Mouse (Mus musculus): ENCODE measurements around the gene Wdr11. TPM values are rescaled to one million over a fixed set of nuclear protein-coding genes. Genes with fewer than 3 reads are reported as not detected.

The Wdr11 gene
- polyA plus RNA-seq, 1 experiment: 26.8 TPM

DNA sequence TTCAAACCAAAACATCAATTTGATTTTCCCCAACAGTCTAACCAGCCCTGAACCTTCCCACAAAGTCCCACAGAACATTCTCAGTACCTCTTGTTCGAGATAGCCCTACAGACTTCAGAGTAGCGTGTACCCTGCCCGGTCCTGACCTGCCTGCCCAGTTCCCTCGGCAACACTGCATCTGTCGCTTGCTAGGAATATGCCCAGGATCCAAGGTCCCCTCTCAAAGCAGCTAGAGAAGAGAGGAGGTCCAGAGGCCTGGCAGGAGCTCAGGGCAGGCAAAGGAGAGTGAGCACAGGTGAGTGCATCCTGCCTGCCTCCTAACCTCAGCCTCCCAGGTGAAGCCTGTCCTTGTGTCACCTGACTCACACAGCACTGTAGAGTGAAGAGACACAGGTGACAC lies 47.3 kb downstream of the Wdr11 start:
- TF ChIP-seq POLR2A (IDR thresholded peaks at IDR 0.05; ENCODE audit: low read depth, low read length) (no peak), CTCF (conservative IDR thresholded peaks at IDR 0.05; ENCODE audit: insufficient read depth, insufficient read length, low read depth, low read length) (no peak)
- Histone ChIP-seq H3K27me3 (replicated peaks; ENCODE audit: control insufficient read depth, insufficient read depth, low read length) (no peaks in the 10 kb centered on the region), H3K4me3 (ENCODE audit: insufficient read depth, low read depth, low read length) (no peak overlapping the region), H3K36me3 (ENCODE audit: control insufficient read depth, insufficient read depth, low read length) (no peaks in the 10 kb centered on the region; the same call in 1 of the 2 replicates), H3K4me1 (ENCODE audit: control insufficient read depth, insufficient read depth, low read length) (peaks cover 18% of the 10 kb centered on the region; the same call in 1 of the 2 replicates), H3K27ac (ENCODE audit: insufficient read depth, low read depth, low read length) (no peak overlapping the region)
- WGBS: 59% methylated on average over 5 of the region's 5 CpGs
- peak; percentile 64 for DNase-seq

GRCm38 (mm10) chr7:129639833-129640232 lies 48.2 kb downstream of the Wdr11 start:
- DNase-seq: peak; percentile 58
- H3K27me3 ChIP-seq (replicated peaks; ENCODE audit: control insufficient read depth, insufficient read depth, low read length): no peaks in the 10 kb centered on the region
- no peak overlapping the region for H3K27ac ChIP-seq (ENCODE audit: insufficient read depth, low read depth, low read length)
- 68% methylated on average over 6 of the region's 6 CpGs for WGBS
- no peak overlapping the region for H3K4me3 ChIP-seq (ENCODE audit: insufficient read depth, low read depth, low read length)
- peaks cover 18% of the 10 kb centered on the region; the same call in 1 of the 2 replicates for H3K4me1 ChIP-seq (ENCODE audit: control insufficient read depth, insufficient read depth, low read length)
- H3K36me3 ChIP-seq (ENCODE audit: control insufficient read depth, insufficient read depth, low read length): no peaks in the 10 kb centered on the region
- no peak for TF ChIP-seq CTCF (conservative IDR thresholded peaks at IDR 0.05; ENCODE audit: insufficient read depth, insufficient read length, low read depth, low read length)
- TF ChIP-seq POLR2A (IDR thresholded peaks at IDR 0.05; ENCODE audit: low read depth, low read length): no peak

DNA sequence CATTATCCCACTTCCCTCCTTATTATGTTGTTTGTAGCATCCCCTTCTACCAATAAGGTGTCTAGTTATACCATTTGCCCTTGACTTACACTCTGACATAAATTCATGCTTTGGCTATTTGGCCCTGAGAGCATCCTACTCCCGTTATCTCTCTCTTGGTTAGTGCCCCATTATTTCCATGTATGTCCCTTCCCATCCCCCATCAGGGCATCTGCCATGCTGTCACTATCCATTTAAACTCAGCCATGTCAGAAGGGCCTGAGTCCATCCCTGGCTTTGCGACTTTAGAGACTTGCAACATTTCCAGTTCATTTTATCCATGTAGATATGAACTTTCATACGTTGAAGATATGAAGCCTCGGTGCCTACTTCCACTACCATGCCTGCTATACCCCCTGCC lies 51.6 kb downstream of the Wdr11 start:
- TF ChIP-seq POLR2A (IDR thresholded peaks at IDR 0.05; ENCODE audit: low read depth, low read length): no peak
- H3K4me1 ChIP-seq (ENCODE audit: control insufficient read depth, insufficient read depth, low read length): peaks cover 9% of the 10 kb centered on the region; the same call in 1 of the 2 replicates
- 92% methylated on average over 4 of the region's 4 CpGs for whole genome bisulfite sequencing
- no peaks in the 10 kb centered on the region for H3K27me3 ChIP-seq (replicated peaks; ENCODE audit: control insufficient read depth, insufficient read depth, low read length)
- H3K36me3 ChIP-seq (ENCODE audit: control insufficient read depth, insufficient read depth, low read length): no peaks in the 10 kb centered on the region
- H3K27ac ChIP-seq (ENCODE audit: insufficient read depth, low read depth, low read length): no peak overlapping the region
- DNase-seq: no peak
- no peak overlapping the region for H3K4me3 ChIP-seq (ENCODE audit: insufficient read depth, low read depth, low read length)

GRCm38 (mm10) chr7:129647798-129648197 lies 56.1 kb downstream of the Wdr11 start:
- no peak for DNase-seq
- H3K4me3 ChIP-seq (ENCODE audit: insufficient read depth, low read depth, low read length): no peak overlapping the region
- no peaks in the 10 kb centered on the region for H3K27me3 ChIP-seq (replicated peaks; ENCODE audit: control insufficient read depth, insufficient read depth, low read length)
- H3K27ac ChIP-seq (ENCODE audit: insufficient read depth, low read depth, low read length): no peak overlapping the region
- 81% methylated on average over 7 of the region's 7 CpGs for WGBS
- TF ChIP-seq CTCF (conservative IDR thresholded peaks at IDR 0.05; ENCODE audit: insufficient read depth, insufficient read length, low read depth, low read length) (no peak), POLR2A (IDR thresholded peaks at IDR 0.05; ENCODE audit: low read depth, low read length) (no peak)
- no peaks in the 10 kb centered on the region for H3K4me1 ChIP-seq (ENCODE audit: control insufficient read depth, insufficient read depth, low read length)
- H3K36me3 ChIP-seq (ENCODE audit: control insufficient read depth, insufficient read depth, low read length): no peaks in the 10 kb centered on the region

- TF ChIP-seq POLR2A (IDR thresholded peaks at IDR 0.05; ENCODE audit: low read depth, low read length) (no peak), CTCF (conservative IDR thresholded peaks at IDR 0.05; ENCODE audit: insufficient read depth, insufficient read length, low read depth, low read length) (peak; percentile 96)
- no peaks in the 10 kb centered on the region for H3K4me1 ChIP-seq (ENCODE audit: control insufficient read depth, insufficient read depth, low read length)
- no peaks in the 10 kb centered on the region for H3K27me3 ChIP-seq (replicated peaks; ENCODE audit: control insufficient read depth, insufficient read depth, low read length)
- H3K36me3 ChIP-seq (ENCODE audit: control insufficient read depth, insufficient read depth, low read length): no peaks in the 10 kb centered on the region
- peak; percentile 84 for DNase-seq
- H3K27ac ChIP-seq (ENCODE audit: insufficient read depth, low read depth, low read length): no peak overlapping the region
- 4% methylated on average over 6 of the region's 6 CpGs for WGBS
- H3K4me3 ChIP-seq (ENCODE audit: insufficient read depth, low read depth, low read length): no peak overlapping the region
Observed at GRCm38 (mm10) chr7:129648938-129649337, 57.3 kb downstream of the Wdr11 start.

DNA sequence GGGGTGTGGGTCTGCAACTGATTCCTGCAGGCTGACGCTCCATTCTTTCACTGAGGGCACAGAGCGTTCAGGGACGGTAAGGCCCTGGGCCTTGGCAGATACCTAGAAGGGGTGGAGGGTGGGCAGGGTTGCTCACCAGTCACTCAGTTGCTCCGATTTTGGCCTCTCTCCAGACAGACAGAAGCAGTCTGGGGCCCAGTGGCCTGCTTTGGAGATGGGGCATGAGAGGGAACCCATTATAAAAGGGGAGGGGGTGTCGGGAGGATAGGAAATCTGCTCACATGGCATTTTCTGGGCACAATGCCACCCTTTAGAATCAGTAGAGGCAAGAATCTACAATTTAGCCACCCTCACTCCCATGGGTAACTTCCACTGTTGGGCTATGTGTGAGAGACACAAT lies 59.1 kb downstream of the Wdr11 start:
- DNase-seq: no peak
- no peaks in the 10 kb centered on the region for H3K36me3 ChIP-seq (ENCODE audit: control insufficient read depth, insufficient read depth, low read length)
- no peaks in the 10 kb centered on the region for H3K27me3 ChIP-seq (replicated peaks; ENCODE audit: control insufficient read depth, insufficient read depth, low read length)
- no peak overlapping the region for H3K27ac ChIP-seq (ENCODE audit: insufficient read depth, low read depth, low read length)
- TF ChIP-seq POLR2A (IDR thresholded peaks at IDR 0.05; ENCODE audit: low read depth, low read length): no peak
- no peak for TF ChIP-seq CTCF (conservative IDR thresholded peaks at IDR 0.05; ENCODE audit: insufficient read depth, insufficient read length, low read depth, low read length)
- H3K4me1 ChIP-seq (ENCODE audit: control insufficient read depth, insufficient read depth, low read length): no peaks in the 10 kb centered on the region
- no peak overlapping the region for H3K4me3 ChIP-seq (ENCODE audit: insufficient read depth, low read depth, low read length)
- 86% methylated on average over 5 of the region's 5 CpGs for WGBS

- Histone ChIP-seq H3K4me3 (ENCODE audit: insufficient read depth, low read depth, low read length) (no peak overlapping the region), H3K27me3 (replicated peaks; ENCODE audit: control insufficient read depth, insufficient read depth, low read length) (no peaks in the 10 kb centered on the region), H3K4me1 (ENCODE audit: control insufficient read depth, insufficient read depth, low read length) (no peaks in the 10 kb centered on the region), H3K36me3 (ENCODE audit: control insufficient read depth, insufficient read depth, low read length) (no peaks in the 10 kb centered on the region), H3K27ac (ENCODE audit: insufficient read depth, low read depth, low read length) (no peak overlapping the region)
- TF ChIP-seq CTCF (conservative IDR thresholded peaks at IDR 0.05; ENCODE audit: insufficient read depth, insufficient read length, low read depth, low read length): no peak
- no peak for TF ChIP-seq POLR2A (IDR thresholded peaks at IDR 0.05; ENCODE audit: low read depth, low read length)
- WGBS: 69% methylated on average over 7 of the region's 7 CpGs
- no peak for DNase-seq
Observed at GRCm38 (mm10) chr7:129651781-129652180, 60.1 kb downstream of the Wdr11 start.
